Mouse (Mus musculus) heart, adult 8-10 months (tissue): Measurements from ENCODE around the gene Scfd2. TPM values are rescaled to one million over a fixed set of nuclear protein-coding genes. Genes with fewer than 3 reads are reported as not detected.

Experiments used
- DNase-seq: peaks from one replicate; pipeline ENCODE4 v3.0.0; 2022; ENCODE audit warnings: low spot score
- total RNA-seq, 4 experiments: library from RNA; stranded (reverse); gene quantifications; 2 replicates each; pipeline ENCODE4 v1.2.4; 2022

Scfd2 gene
- total RNA-seq, 4 experiments from 2014 or later = 9.9 to 18.2 (median 12.5) TPM

DNA sequence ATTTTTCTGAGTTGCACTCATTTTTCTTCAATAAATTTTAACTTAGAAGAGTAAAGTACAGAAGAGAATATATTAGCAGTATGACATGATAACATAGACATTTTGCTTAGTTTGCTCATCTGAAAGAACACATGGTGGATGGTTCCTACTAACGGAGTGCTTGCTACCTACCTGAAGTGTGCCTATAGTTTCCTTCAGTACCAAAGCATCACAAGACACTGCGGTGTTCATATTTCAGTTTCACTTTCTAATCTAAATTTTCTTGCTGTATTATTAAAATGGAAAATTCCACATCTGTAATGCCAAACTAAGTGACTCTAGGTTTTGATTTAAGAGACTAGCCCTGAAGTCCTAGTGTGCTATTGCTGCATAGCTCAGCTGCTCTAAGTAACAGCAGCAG lies 74.8 kb downstream of the Scfd2 start:
- DNase-seq = no peak

GRCm38 (mm10) chr5:74455510-74456269 lies 75.9 kb downstream of the Scfd2 start:
- no peak for DNase-seq

- DNase-seq = no peak
Observed at GRCm38 (mm10) chr5:74455094-74455493, 76.5 kb downstream of the Scfd2 start.

DNA sequence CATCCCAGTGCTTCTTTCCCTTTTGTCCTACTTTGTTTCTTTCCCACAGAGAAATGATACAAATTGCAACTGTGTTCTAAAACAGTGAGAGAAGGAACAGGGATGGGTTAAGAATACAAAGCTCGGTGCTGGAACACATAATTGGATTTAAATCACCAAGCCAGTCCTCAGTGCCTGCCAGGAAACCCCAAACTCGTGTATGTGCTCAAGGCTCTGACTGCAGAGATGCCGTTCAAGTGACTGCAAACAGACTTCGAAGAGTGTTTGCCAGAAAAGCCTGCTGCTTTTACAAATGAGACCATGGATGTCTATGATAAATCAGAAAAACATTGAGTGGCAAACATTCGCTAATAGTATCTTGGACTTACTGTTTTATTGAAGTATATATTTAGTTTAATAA lies 80.6 kb downstream of the Scfd2 start:
- DNase-seq = no peak

- DNase-seq = no peak
Observed at GRCm38 (mm10) chr5:74447517-74448334, 83.8 kb downstream of the Scfd2 start.

DNA sequence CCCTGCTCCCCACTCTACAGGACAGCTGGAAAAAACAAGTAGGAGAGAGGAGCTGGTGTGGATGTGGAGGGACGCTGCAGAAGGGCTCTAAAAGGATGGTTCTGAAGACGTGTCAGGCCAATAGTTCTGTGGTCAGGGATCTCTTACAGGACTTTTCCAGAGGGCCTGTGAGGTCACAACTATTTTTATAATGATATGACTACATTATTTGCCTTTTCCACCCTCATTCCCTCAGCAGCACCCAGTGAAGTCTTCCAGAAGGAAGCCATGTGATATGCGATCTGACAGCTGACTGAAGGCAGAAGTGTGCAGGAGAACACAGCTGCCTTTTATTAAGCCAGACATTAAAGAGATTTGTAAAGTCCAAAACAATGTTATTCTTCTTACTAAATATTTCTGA lies 85.7 kb downstream of the Scfd2 start:
- no peak for DNase-seq

- DNase-seq = no peak
Observed at GRCm38 (mm10) chr5:74438353-74438752, 93.2 kb downstream of the Scfd2 start.

GRCm38 (mm10) chr5:74433580-74434147 lies 97.9 kb downstream of the Scfd2 start:
- peak; percentile 75 for DNase-seq

GRCm38 (mm10) chr5:74432879-74433539 lies 98.5 kb downstream of the Scfd2 start:
- no peak for DNase-seq

GRCm38 (mm10) chr5:74420615-74421132 lies 110.9 kb downstream of the Scfd2 start:
- DNase-seq = no peak

- DNase-seq = no peak
Observed at GRCm38 (mm10) chr5:74412557-74412956, 119.0 kb downstream of the Scfd2 start.

DNA sequence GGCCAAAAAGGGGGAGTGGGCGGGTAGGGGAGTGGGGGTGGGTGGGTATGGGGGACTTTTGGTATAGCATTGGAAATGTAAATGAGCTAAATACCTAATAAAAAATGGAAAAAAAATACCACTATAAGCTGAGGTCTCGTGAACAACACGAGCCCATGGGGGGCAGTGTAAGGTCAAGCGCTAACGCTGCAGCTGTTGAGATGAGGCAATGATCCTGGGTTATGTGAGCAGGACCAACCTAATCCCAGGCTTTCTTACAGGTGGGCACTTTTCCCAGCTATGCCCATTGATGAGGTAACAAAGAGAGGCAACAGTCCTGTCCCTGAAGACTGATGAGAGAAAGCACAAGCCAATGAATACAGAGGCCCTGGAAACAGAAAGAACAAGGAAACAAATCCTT lies 126.7 kb downstream of the Scfd2 start:
- no peak for DNase-seq

DNA sequence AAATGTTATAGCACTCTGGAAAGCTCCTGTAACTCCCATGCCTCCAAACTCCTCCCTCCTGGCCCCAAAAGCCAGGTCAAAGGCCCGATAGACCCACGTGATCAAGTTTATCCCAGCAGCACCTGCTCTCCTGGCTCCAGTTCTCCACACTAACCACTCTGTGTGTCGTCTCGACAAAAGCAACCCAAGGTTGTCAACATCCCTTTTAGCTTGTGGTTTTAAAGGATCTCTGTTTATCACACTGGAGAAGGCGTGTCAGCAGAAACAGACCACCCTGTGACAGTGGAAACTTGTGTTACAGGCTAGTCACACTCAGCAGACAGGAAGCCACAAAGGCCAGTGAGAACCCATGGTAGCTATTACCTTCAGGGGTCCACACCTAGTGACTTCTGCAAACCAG lies 127.5 kb downstream of the Scfd2 start:
- no peak for DNase-seq

GRCm38 (mm10) chr5:74402626-74403025 lies 128.9 kb downstream of the Scfd2 start:
- DNase-seq = no peak

DNA sequence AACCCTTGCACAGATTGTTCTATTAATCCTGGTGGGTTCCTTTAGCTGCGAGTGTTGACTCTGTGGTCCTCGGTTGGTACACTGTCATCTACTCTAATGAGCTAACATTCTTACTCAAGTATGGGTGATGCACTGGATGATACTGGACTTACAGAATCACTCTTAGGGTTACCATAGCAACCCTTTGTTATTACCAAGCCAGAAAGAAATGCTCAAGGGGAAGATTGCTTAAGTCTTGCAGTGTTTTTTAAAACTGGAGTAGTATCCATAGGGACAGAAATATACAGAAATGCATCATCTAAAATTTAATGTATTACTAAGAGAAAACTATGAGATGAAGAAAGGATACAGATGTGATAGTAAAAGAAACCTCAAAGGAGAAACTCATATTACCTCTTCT lies 139.8 kb downstream of the Scfd2 start:
- DNase-seq = no peak

DNA sequence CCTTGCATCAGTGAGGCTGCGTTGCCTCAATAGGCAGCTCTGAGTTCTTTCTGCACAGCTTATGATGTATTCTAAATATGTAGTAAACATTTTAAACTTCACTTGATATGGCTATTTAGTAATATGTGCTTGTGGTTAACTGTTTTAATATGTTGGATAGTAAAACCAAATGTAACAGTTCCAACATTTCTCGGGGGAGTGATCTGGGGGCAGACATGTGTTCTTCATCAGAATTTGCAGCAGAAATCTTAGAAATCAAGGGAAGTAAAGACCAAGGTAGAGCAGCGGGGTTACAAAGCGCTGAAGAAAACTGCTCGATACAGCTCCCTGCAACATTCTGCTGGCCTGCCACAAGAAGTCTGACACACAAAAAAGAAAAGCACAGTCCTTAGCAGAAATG lies 140.2 kb downstream of the Scfd2 start:
- DNase-seq = no peak

DNA sequence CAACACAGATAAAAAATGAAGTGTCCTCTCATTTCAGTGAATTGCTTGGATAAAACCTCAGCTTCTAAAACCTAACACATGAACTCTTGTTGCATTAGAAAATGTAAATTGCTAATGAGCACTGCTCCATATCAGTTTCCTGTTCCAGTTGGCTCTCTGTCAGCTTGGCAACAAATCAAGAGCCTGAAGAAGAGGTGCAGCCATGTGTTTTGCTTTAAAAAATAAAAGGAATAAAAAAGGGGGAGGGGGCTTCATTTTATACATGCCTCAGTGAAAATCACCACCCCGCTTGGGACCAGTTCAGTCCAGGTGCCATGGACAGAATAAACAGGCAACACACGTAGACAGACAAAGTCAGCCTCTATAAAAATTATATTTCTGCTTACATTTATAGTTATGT lies 142.7 kb downstream of the Scfd2 start:
- DNase-seq = peak; percentile 12

DNA sequence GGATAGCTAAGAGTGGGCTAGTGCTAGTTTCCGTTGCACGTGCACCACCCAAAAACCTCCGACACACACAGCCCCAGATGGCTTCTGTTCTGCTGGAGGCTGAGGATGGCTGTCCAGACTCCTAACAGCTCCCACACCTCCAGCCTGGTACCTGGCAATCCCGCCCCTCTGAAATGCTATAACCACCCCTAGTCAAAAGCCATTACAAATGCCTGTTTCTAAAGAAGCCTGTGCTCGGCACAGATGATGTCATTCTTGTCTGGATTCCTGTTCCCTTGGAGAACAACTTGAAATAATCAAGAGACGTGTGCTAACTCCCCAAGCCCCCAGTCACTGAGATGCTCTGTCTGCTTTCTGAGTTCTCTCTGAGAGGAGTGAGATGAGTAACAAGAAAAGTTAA lies 143.5 kb downstream of the Scfd2 start:
- peak; percentile 29 for DNase-seq

GRCm38 (mm10) chr5:74387143-74387886 lies 144.2 kb downstream of the Scfd2 start:
- DNase-seq = peak; percentile 24

- no peak for DNase-seq
Observed at GRCm38 (mm10) chr5:74380045-74380444, 151.5 kb downstream of the Scfd2 start.

DNA sequence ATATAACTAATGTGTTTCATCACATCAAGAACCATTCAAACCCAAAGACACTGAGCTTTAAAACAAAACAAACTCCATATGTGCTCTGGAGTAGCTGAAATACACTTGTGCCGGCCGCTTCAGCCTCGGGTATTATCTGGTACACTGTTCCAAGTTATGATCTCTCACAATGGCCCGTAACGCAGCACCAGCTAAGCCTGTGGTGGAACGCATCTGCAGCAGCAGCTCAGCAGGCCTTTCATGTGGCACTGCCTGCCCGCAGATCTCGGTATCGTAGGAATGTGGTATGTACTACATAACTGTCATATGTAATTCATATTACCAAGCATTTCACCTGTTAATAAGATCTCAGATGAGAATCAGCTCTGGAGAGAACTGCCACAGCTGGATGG lies 164.9 kb downstream of the Scfd2 start:
- no peak for DNase-seq
